Mouse (Mus musculus): ENCODE results near the gene Steap4. TPM values are rescaled to one million over a fixed set of nuclear protein-coding genes. Genes with fewer than 3 reads are reported as not detected.

Steap4 gene
- polyA plus RNA-seq, 1 experiment from 2014 or later: 6.4 TPM

GRCm38 (mm10) chr5:7993766-7994165 is 33.5 kb downstream of the Steap4 start:
- no peaks in the 10 kb centered on the region for H3K36me3 ChIP-seq (replicated peaks)
- no peak overlapping the region for H3K27ac ChIP-seq (replicated peaks)
- H3K9me3 ChIP-seq (replicated peaks): no peaks in the 10 kb centered on the region
- H3K9ac ChIP-seq: no peak overlapping the region
- H3K4me2 ChIP-seq: no peak overlapping the region
- no peak overlapping the region for H3K4me3 ChIP-seq (replicated peaks)
- H3K4me1 ChIP-seq (replicated peaks): no peaks in the 10 kb centered on the region
- 31% methylated on average over 5 of the region's 5 CpGs for WGBS (ENCODE audit: insufficient replicate concordance)
- ATAC-seq (ENCODE audit: insufficient read depth): no peak
- H3K27me3 ChIP-seq: no peaks in the 10 kb centered on the region

- ATAC-seq (ENCODE audit: insufficient read depth): no peak
- no peaks in the 10 kb centered on the region for H3K9me3 ChIP-seq (replicated peaks)
- no peak overlapping the region for H3K4me3 ChIP-seq (replicated peaks)
- no peaks in the 10 kb centered on the region for H3K4me1 ChIP-seq (replicated peaks)
- H3K9ac ChIP-seq: no peak overlapping the region
- H3K27me3 ChIP-seq: no peaks in the 10 kb centered on the region
- H3K4me2 ChIP-seq: no peak overlapping the region
- H3K36me3 ChIP-seq (replicated peaks): no peaks in the 10 kb centered on the region
- no peak overlapping the region for H3K27ac ChIP-seq (replicated peaks)
- WGBS (ENCODE audit: insufficient replicate concordance): 85% methylated on average over 1 of the region's 1 CpGs
Measured at GRCm38 (mm10) chr5:7995288-7995897, 35.1 kb downstream of the Steap4 start.

GRCm38 (mm10) chr5:7996401-7997044 is 36.3 kb downstream of the Steap4 start:
- 38% methylated on average over 8 of the region's 8 CpGs for WGBS (ENCODE audit: insufficient replicate concordance)
- Histone ChIP-seq H3K27me3 (no peaks in the 10 kb centered on the region), H3K4me1 (replicated peaks) (no peaks in the 10 kb centered on the region), H3K9ac (no peak overlapping the region), H3K9me3 (replicated peaks) (no peaks in the 10 kb centered on the region), H3K36me3 (replicated peaks) (no peaks in the 10 kb centered on the region), H3K4me3 (replicated peaks) (no peak overlapping the region), H3K4me2 (no peak overlapping the region), H3K27ac (replicated peaks) (no peak overlapping the region)
- no peak for ATAC-seq (ENCODE audit: insufficient read depth)

- no peak for ATAC-seq (ENCODE audit: insufficient read depth)
- Histone ChIP-seq H3K4me1 (replicated peaks) (no peaks in the 10 kb centered on the region), H3K9me3 (replicated peaks) (no peaks in the 10 kb centered on the region), H3K4me3 (replicated peaks) (no peak overlapping the region), H3K27me3 (no peaks in the 10 kb centered on the region), H3K27ac (replicated peaks) (no peak overlapping the region), H3K36me3 (replicated peaks) (no peaks in the 10 kb centered on the region), H3K4me2 (no peak overlapping the region), H3K9ac (no peak overlapping the region)
- WGBS (ENCODE audit: insufficient replicate concordance): 76% methylated on average over 2 of the region's 2 CpGs
Measured at GRCm38 (mm10) chr5:7997086-7997485, 36.8 kb downstream of the Steap4 start.

GRCm38 (mm10) chr5:8000466-8000865 is 40.2 kb downstream of the Steap4 start:
- Histone ChIP-seq H3K27me3 (no peaks in the 10 kb centered on the region), H3K4me2 (no peak overlapping the region), H3K9ac (no peak overlapping the region), H3K4me1 (replicated peaks) (no peaks in the 10 kb centered on the region), H3K9me3 (replicated peaks) (no peaks in the 10 kb centered on the region), H3K4me3 (replicated peaks) (no peak overlapping the region), H3K27ac (replicated peaks) (no peak overlapping the region), H3K36me3 (replicated peaks) (no peaks in the 10 kb centered on the region)
- WGBS (ENCODE audit: insufficient replicate concordance): 61% methylated on average over 10 of the region's 10 CpGs
- no peak for ATAC-seq (ENCODE audit: insufficient read depth)

GRCm38 (mm10) chr5:8002827-8003226 is 42.6 kb downstream of the Steap4 start:
- H3K9ac ChIP-seq: no peak overlapping the region
- H3K36me3 ChIP-seq (replicated peaks): no peaks in the 10 kb centered on the region
- no peak overlapping the region for H3K4me3 ChIP-seq (replicated peaks)
- H3K9me3 ChIP-seq (replicated peaks): no peaks in the 10 kb centered on the region
- ATAC-seq (ENCODE audit: insufficient read depth): no peak
- H3K27ac ChIP-seq (replicated peaks): no peak overlapping the region
- H3K4me2 ChIP-seq: no peak overlapping the region
- no peaks in the 10 kb centered on the region for H3K27me3 ChIP-seq
- no peaks in the 10 kb centered on the region for H3K4me1 ChIP-seq (replicated peaks)

GRCm38 (mm10) chr5:8013276-8013675 is 53.0 kb downstream of the Steap4 start:
- no peaks in the 10 kb centered on the region for H3K36me3 ChIP-seq (replicated peaks)
- H3K27ac ChIP-seq (replicated peaks): no peak overlapping the region
- no peak overlapping the region for H3K9ac ChIP-seq
- no peak overlapping the region for H3K4me2 ChIP-seq
- 52% methylated on average over 3 of the region's 3 CpGs for WGBS (ENCODE audit: insufficient replicate concordance)
- H3K27me3 ChIP-seq: no peaks in the 10 kb centered on the region
- no peaks in the 10 kb centered on the region for H3K9me3 ChIP-seq (replicated peaks)
- H3K4me3 ChIP-seq (replicated peaks): no peak overlapping the region
- H3K4me1 ChIP-seq (replicated peaks): no peaks in the 10 kb centered on the region
- ATAC-seq (ENCODE audit: insufficient read depth): no peak

Other genes starting within 250 kb of the Steap4 start
- 192 and 207 TPM in 2 replicates for gene Sri, start 85.6 kb downstream of the Steap4 start, polyA plus RNA-seq (2015; fragmentation: Nextera tagmentation; extraction: Ambion mirVana)

Data from liver, embryonic 15.5 days (tissue).